Mouse (Mus musculus) skeletal muscle tissue, postnatal 0 days (tissue): ENCODE measurements around the gene Rwdd4a. TPM values are rescaled to one million over a fixed set of nuclear protein-coding genes. Genes with fewer than 3 reads are reported as not detected.

Source experiments
- microRNA-seq, 2 experiments: library from miRNA; unstranded; fragments of <30 nt; microRNA quantifications; one replicate each; pipeline ENCODE4; 2016
- polyA plus RNA-seq: library from polyadenylated mRNA; unstranded; fragments of >200 nt; fragmentation: Nextera tagmentation; extraction: Ambion mirVana; gene quantifications from 2 replicates; pipeline ENCODE4 v1.2.1, GENCODE M21; 2015

The Rwdd4a gene
- polyA plus RNA-seq = 33.6 and 35.9 TPM in 2 replicates

GRCm38 (mm10) chr8:47533344-47534125 lies at the start of gene Rwdd4a, which contains the start of gene Trappc11:
Gene Rwdd4a (plus strand): TSS chr8:47533664.
Gene Trappc11 (minus strand): TSS chr8:47533470.

Small RNA genes within 50 kb of the gene (microRNA-seq; reads per million reads assigned to microRNA genes)
- 0 reads per million in 2 experiments for gene Gm27409

Other genes with a start within 250 kb of the Rwdd4a start
- 3.6 and 4.6 TPM in 2 replicates for gene Stox2, start 87.3 kb upstream of the Rwdd4a start, polyA plus RNA-seq
- gene Trappc11, start 194 bp upstream of the Rwdd4a start, polyA plus RNA-seq = 12.6 and 13.9 TPM in 2 replicates
- 14.6 and 18.9 TPM in 2 replicates for gene Ing2, start 141.9 kb downstream of the Rwdd4a start, polyA plus RNA-seq
- gene Cdkn2aip, start 180.3 kb downstream of the Rwdd4a start, polyA plus RNA-seq = 9.4 and 10.5 TPM in 2 replicates